Mouse (Mus musculus): Measurements from ENCODE around the gene Cyth1. TPM values are rescaled to one million over a fixed set of nuclear protein-coding genes. Genes with fewer than 3 reads are reported as not detected.
A peak's percentile ranks its signal among the peaks of the same experiment; 100 is the strongest.

Gene Cyth1
- total RNA-seq, 2 experiments from 2014 or later: 51.0 to 56.2 TPM

DNA sequence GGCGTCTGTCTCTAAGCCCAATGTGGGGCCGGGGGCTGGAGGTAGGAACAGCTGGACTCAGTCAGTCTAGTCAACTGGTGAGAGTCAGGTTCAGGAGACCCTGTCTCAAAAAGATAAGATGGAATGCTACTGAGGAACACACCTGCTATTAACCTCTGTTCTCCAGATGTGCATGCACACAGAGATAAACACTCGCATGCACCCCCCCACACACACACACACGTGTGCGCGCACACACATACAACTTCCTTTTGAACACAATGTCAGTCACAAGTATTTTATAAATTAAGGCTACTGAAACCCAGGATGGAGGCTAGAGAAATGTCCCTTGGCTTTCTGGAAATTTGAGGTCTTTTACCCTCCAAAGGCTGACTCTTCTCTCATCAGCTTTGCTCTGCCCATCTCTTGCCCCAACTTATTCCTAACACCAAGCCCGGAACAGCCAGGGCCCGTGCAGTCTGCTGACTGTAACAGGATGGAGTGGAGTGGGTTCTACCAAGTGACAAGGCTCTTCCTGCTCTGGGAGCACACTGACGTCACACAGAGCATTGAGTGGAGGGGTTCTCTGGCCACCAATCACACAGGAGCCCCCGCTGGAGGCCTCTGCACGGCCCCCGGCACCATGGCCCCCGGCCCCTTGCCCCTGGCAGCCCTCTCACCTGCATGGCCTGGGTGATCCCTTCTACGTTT lies 134.7 kb downstream of the Cyth1 start:
- DNase-seq: no peak

DNA sequence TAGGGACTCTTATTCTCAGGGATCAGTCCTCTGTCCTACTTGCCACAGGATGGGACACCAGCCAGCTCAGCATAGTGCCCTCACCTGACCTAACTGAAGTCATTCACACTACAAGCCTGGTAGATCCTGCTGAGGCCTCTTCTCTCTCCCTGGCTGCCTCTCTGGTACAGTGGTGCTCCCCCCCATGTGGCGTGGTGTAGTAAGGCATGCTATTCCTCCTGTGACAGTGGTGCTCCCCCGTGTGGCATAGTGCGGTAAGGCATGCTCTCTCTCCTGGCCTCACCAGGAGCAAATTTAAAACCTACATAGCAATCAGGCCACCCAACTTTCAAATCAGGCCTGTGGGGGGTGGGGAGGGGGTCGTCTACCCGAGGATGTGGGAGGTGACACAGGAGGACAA lies 144.4 kb downstream of the Cyth1 start:
- DNase-seq: peak; percentile 89

DNA sequence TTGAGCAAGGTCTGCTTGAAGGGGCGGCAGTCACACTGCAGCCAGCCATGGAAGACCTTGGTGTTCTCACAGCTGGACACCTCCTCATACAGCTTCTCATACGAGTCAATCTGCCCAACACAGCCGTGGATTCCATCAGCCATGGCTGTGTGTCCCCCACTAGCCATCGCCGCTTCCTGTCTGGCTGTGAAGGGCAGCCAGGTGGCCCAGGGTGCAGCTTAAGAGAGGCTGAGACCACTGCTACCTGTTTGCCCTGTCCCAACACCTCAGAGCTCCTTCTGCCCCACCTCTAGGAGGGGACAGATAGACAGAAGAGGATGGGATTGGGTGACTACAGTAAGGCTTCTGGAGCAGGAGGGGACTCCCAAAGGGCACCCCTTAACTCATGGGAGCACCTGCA lies 145.0 kb downstream of the Cyth1 start:
- DNase-seq: no peak

DNA sequence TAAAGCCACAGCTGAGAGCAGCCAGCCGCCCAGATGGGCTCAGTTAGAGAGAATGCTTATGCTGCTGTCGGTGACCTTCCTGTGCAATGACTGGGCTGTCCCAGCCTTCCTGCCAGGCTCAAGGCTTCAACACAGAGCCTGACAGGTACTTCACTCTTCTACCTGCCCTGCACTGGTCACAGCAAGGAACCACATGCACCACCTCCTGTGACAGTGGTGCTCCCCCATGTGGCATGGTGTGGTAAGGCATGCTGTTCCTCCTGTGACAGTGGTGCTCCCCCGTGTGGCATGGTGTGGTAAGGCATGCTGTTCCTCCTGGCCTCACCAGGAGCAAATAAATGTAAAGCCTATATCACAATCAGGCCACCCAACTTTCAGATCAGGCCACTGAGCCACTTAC lies 145.6 kb downstream of the Cyth1 start:
- peak; percentile 94 for DNase-seq

DNA sequence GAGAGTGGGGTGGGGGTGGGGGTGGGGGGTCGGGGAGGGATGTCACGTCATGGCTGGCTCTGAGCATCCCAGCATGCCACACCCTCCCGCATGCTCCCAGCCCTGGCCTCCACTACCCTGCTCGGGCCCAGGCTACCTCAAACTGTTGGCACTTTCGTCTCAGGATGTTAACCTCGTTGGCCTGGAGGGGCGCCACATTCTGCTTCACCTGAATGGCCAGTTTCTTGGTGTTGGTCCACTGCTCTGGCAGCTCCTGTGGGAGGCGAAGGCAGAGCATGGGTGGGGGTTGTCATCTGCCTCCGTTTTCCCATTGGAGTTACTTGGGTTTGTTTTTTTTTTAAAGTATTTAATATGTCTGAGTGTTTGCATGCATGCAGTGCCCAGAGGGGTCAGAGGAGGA lies 147.3 kb downstream of the Cyth1 start:
- DNase-seq: no peak

DNA sequence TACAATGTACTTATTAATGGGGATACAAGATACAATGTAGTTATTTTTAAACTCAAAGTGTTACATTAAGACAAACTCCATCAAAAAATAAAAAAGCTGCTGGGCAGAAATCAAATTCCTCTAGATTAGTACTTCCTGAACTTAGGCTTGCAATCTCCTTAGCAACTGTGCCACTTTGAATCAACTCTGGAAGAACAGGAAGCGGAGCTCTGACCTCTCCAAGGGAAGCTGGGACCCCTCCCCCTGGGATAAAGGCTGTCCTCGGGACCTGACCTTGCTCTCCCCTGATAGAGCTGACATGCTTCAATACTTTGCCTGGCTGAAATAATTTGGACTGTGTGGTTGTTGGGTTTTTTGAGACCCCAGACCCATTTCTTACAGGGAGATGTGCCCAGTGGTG lies 151.7 kb downstream of the Cyth1 start:
- DNase-seq: no peak

DNA sequence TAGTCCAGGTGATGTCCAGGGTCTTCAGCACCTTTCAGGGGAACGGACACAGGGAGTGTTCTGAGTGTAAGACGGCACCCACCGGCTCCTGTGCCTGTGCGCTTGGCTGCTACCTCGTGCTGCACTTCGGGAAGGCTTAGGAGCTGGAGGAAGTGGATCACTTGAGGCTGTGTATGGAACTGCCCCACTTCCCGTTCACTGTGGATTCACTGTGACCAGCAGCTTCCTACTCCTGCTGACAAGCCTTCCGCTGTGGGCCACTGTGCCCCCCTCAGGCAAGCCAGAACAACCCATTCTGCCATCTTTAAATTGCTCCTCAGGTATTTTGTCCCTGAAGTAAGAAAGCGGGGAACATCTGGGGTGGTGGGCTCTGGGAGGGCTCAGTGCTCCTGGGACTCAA lies 153.4 kb downstream of the Cyth1 start:
- no peak for DNase-seq

DNA sequence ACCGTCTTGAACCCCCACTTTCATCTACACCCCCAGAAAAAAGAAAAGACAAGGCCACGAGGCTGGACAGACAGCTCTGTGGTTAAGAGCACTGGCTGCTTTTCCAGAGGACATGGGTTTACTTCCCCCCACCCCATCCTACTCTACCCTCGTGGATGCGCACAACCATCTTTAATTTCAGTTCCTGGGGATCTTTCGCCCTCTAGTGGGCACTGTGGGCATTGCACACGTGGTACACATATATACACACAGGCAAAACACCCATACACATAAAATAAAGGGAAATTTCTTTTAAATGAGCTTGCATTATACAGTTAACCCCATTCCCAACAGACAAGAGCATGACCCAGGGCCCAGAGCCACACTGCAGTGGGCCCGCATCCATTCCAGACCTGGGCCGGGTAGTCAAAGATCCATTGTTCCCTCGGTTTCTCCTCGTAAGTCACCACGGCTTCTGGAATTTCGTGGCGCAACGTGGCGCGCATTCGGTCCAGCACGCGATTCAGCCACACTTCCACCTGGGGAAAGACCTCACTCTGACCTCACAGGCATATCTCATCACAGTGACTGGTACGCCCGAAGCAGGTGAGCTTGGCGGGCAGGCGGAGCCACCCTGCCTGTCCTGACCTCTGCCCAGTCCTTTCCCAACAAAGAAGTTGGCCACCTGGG lies 157.3 kb downstream of the Cyth1 start:
- DNase-seq: no peak

DNA sequence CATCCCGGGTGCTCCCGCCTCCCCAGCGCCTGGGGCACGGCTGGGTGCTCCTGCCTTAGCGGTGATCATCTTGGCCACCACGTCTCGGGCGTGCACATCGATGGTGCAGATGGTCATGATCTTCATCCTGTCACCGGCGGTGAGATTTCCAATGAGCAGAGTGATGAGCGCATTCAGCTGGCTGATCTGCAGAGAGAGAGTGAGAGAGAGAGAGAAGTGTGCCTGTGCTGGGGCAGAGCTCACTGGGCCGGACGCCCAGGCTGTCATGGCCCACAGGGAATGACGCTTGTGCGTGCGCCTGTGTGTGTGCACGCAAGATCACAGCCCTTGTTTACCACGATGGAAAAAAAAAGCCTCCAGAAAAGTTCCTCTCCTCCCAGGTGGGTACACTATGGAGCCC lies 159.5 kb downstream of the Cyth1 start:
- no peak for DNase-seq

DNA sequence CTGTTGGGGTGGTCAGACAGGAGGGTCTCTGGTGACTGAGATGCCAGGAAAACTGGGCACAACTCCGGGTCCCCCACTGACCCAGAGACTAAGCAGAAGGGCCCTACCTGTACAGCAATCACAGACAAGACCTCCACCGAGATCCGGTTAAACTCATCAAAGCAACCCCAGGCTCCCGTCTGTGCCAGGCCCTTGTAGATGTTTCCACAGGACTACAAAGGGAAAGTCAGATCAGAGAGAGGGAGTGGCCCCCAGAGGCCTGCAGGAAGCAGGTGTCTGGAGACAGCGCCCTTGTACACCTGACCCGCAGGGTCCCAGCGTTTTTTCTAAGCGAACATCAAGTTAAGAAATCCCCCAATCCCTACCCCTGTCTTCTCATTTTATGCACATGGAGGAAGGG lies 162.4 kb downstream of the Cyth1 start:
- DNase-seq: no peak

DNA sequence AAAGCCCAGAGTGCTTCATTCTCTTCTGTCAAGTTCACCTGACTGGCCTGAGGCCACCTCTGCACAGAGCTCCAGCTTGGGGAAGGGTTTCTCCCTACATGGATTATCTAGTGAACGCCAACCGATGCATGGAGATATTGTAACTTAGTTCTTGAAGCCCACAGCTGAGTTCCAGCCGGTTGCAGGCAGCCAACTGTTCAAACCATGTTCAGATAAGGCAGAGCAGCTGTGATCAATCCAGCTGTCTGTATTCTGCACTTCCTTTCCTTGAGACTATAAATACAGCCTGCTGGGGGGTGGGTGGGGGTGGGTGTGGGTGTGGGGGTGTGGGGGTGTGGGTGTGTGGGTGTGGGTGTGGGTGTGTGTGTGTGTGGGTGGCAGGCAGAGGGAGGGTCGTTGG lies 163.2 kb downstream of the Cyth1 start:
- DNase-seq: no peak

DNA sequence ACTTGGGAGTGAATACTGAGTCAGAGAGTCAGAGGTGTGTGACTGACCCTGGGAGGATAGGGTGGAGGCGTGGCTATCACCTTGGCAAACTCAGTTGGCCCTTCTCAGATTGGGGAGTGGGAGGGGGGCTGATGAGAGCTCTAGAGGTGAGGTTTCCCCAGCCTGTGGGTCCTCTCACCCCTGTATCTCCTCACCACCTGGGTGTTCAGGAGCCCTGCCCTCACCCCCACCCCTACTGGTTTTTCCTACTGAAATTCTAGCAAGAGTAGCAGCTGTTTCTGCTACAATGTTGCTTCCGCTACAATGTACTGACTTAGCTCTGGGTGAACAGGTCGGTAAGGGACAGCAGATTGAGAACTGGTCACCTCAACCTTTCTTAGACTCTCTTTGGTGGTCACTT lies 164.1 kb downstream of the Cyth1 start:
- DNase-seq: no peak

DNA sequence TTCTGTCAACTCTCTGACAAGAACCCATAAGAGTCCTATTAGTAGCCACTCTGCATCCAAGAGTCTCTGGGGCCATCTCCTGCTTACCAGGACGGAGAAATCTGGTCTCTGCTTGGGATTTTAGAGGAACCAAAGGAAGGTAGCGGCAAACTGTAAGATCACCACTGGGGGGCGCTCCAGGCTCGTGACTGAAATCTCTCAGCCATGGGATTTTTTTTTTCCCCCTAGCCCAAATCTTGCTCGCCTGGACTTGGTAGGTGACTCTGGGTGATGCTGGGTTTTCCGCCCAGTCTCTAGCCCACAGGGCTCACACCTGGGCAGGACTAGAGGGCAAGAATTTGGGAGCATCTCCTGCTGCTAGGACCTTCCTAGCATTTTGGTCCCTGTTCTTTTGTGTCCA lies 164.6 kb downstream of the Cyth1 start:
- DNase-seq: peak; percentile 82

DNA sequence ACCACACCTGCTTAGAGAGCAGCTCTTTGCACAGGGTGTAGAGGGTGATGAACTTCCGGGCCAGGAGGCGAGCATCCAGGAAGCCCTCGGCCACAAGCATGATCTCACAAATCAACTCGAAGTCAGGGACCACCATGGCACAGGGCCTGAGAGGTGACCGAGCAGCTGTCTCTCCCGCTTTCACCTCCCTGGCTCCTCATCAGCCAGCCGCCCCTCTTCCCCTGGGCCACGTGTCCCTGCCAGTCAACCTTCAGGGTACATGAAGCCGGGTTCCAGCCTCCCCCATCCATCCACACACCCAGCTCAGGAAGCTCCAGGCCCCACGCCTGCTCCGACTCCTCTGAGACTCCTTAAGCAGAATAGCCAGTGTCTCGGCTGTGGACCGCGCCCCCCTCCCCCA lies 166.1 kb downstream of the Cyth1 start:
- DNase-seq: no peak

Other genes with a start within 250 kb of the Cyth1 start
- gene Dnah17, start 118.0 kb downstream of the Cyth1 start, total RNA-seq (2021): under 1 TPM; 0.03 to 0.09 TPM
- 10 to 100 TPM; 18.1 to 20.3 TPM for gene Usp36, start 41.7 kb upstream of the Cyth1 start, total RNA-seq (2021)
- gene Cep295nl, start 93.9 kb upstream of the Cyth1 start, total RNA-seq (2021): 1 to 10 TPM in 1 of 2 experiments, under 1 TPM in 1; 0.60 to 1.2 TPM
- 100 to 1,000 TPM; 101 to 111 TPM for gene Timp2, start 107.1 kb upstream of the Cyth1 start, total RNA-seq (2021)
- gene Lgals3bp, start 153.5 kb upstream of the Cyth1 start, total RNA-seq (2021): 10 to 100 TPM; 55.4 to 58.3 TPM
- 10 to 100 TPM; 29.7 to 29.8 TPM for gene Cant1, start 170.5 kb upstream of the Cyth1 start, total RNA-seq (2021)
- 10 to 100 TPM; 27.7 to 28.7 TPM for gene C1qtnf1, start 179.6 kb upstream of the Cyth1 start, total RNA-seq (2021)
- gene Engase, start 228.2 kb upstream of the Cyth1 start, total RNA-seq (2021): 10 to 100 TPM; 12.7 to 16.3 TPM